Comparison of ENCODE assay signal across 9 mouse cellular contexts in the genomic region with DNA sequence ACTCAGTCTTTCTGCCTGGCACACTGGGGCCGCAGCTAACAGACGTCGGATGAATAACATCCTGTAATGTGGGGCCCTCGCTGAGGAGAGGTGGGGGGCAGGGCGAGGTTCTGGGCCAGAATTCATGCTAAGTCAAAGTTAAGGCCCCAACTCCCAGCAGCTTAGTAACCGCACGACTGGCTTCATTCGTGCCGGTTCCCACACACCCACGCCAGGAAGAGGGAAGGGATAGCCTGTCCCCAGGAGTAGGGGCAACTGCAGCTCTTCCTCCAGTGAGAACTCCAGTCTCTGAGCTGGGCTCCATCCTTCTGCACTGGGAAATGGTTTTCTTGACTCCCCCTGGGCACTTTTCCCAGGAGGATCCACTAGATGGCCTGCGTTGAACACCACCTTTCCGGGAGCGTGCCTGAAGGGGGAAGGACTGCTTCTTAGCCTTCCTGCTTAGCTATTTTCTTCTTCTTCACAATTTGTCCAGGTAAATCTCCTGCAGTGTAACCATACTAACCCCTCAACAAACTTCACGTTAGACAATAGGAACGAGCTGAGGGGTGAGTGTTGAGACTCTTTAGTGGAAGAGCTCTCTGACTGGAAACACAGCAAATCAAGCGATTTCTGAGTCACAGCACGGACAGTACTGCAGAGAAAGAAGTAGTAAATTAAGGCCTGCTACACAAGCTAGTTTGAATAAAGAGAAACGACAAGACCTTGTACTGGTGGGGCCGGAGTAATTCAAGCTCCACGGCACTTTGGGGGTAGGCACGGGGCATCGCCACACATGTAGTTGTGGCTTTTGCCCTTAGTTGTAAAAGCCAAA. TPM values are rescaled to one million over a fixed set of nuclear protein-coding genes. Genes with fewer than 3 reads are reported as not detected.
DNase-seq lines count a peak whose midpoint lies in the region; ATAC-seq lines count a peak whose summit lies in the region.
"Had no signal": no experiment of that assay in that cellular context is flagged by ENCODE, and none has a peak within 500 bp of the region (broad histone marks: within the 10 kb centered on the region; RNA-seq: fewer than 3 reads in every experiment).

No protein-coding gene starts in this region.

- no peak overlapping the region for H3K9ac ChIP-seq in hindbrain, embryonic 15.5 days

- H3K27ac ChIP-seq in hindbrain, embryonic 15.5 days (replicated peaks), result peak overlapping the region; percentile 71

- no peak overlapping the region for H3K4me3 ChIP-seq in hindbrain, embryonic 15.5 days

- no peaks in the 10 kb centered on the region for H3K9me3 ChIP-seq in hindbrain, embryonic 15.5 days

- ATAC-seq in hindbrain, embryonic 15.5 days (ENCODE audit: low FRiP score, low read depth), result peak; percentile 59; the same call in 1 of the 2 replicates

- 5% methylated on average over 22 of the region's 22 CpGs for WGBS in hindbrain, embryonic 15.5 days

- H3K27me3 ChIP-seq in hindbrain, embryonic 15.5 days, result no peaks in the 10 kb centered on the region

- DNase-seq in MN1 (ENCODE audit: low spot score), result peak; percentile 83
- peak; percentile 68 for DNase-seq in cerebellum, adult 8-10 months
- peak; percentile 44 to 65 for DNase-seq in frontal cortex, postnatal 14 days (ENCODE audit: low spot score in 2 of 2)
- DNase-seq in layer of hippocampus, postnatal 25 days (ENCODE audit: extremely low spot score in 1 of 2, low spot score in 1 of 2), result peak; percentile 55 to 56
- peak; percentile 86 for DNase-seq in lung, postnatal 10 days
- peak; percentile 66 for DNase-seq in ovary, postnatal 36 days (ENCODE audit: low spot score)
- DNase-seq in urinary bladder, postnatal 14 days (ENCODE audit: low spot score), result peak; percentile 71

- no peaks in the 10 kb centered on the region for H3K36me3 ChIP-seq in hindbrain, embryonic 15.5 days

- H3K4me1 ChIP-seq in hindbrain, embryonic 15.5 days (replicated peaks), result peaks cover 17% of the 10 kb centered on the region

- H3K4me2 ChIP-seq in hindbrain, embryonic 15.5 days, result peak overlapping the region; percentile 32

RNA-seq across cellular contexts. Expression of a gene that starts 40.6 kb away (rescaled TPM):
- 0.13 and 0.35 TPM in 2 replicates for polyA plus RNA-seq in hindbrain, embryonic 15.5 days (2015; fragmentation: Nextera tagmentation; extraction: Ambion mirVana)
- under 1 TPM; 0.19 to 0.54 TPM for total RNA-seq in layer of hippocampus, postnatal 25 days (2021)
- total RNA-seq: gastrocnemius, adult 8-10 months had no signal

RNA-seq across cellular contexts. Expression of a gene that starts 43.7 kb away (rescaled TPM):
- polyA plus RNA-seq in hindbrain, embryonic 15.5 days (2015; fragmentation: Nextera tagmentation; extraction: Ambion mirVana), result not detected in 2 replicates
- not detected for total RNA-seq in layer of hippocampus, postnatal 25 days (2021)
- total RNA-seq: gastrocnemius, adult 8-10 months had no signal
